8 mouse cellular contexts compared by ENCODE assay signal in genomic region chr2:13574801-13575150, GRCm38 (mm10). TPM values are rescaled to one million over a fixed set of nuclear protein-coding genes. Genes with fewer than 3 reads are reported as not detected.
DNase-seq lines count a peak whose midpoint lies in the region; ATAC-seq and TF ChIP-seq lines count a peak whose summit lies in the region.

No protein-coding gene starts in this region.

- H3K79me2 ChIP-seq in C2C12 (ENCODE audit: control insufficient read depth, insufficient read depth): peaks cover 66% of the 10 kb centered on the region

- intact Hi-C loops in heart, postnatal 36 days (cut with DNase I): loop anchor here (1.0 to 5.0 kb wide), 4 partner anchors 30 to 282 kb away; partner anchors contain the start of gene Trdmt1

- peak overlapping the region; percentile 97 for H3K4me3 ChIP-seq in C2C12 (ENCODE audit: insufficient read depth, poor library complexity, severe bottlenecking)
- peak overlapping the region; percentile 94 for H3K4me3 ChIP-seq in forebrain, embryonic 11.5 days (ENCODE audit: low read depth, low read length)
- peak overlapping the region; percentile 63 for H3K4me3 ChIP-seq in liver, embryonic 11.5 days (ENCODE audit: low read depth, low read length)
- peak overlapping the region; percentile 55 for H3K4me3 ChIP-seq in midbrain, postnatal 0 days (ENCODE audit: low read depth, low read length)

- WGBS in forebrain, embryonic 11.5 days: under 1% methylated on average over 21 of the region's 21 CpGs
- under 1% methylated on average over 21 of the region's 21 CpGs for WGBS in liver, embryonic 11.5 days
- 0% methylated on average over 21 of the region's 21 CpGs for WGBS in midbrain, postnatal 0 days

- peaks cover 15% of the 10 kb centered on the region; the same call in 1 of the 2 replicates for H3K4me1 ChIP-seq in forebrain, embryonic 11.5 days (replicated peaks; ENCODE audit: control insufficient read depth, insufficient read depth, low read length)
- H3K4me1 ChIP-seq in liver, embryonic 11.5 days (replicated peaks; ENCODE audit: control insufficient read depth, insufficient read depth, low read length): peaks cover 26% of the 10 kb centered on the region
- 0 out of 2 replicates have a peak, but pooled peaks cover 7% of the 10 kb centered on the region for H3K4me1 ChIP-seq in midbrain, postnatal 0 days (ENCODE audit: insufficient read depth, low read length)

- no peaks in the 10 kb centered on the region for H3K27me3 ChIP-seq in C2C12 (ENCODE audit: control insufficient read depth, insufficient read depth, insufficient read length)
- H3K27me3 ChIP-seq in forebrain, embryonic 11.5 days (ENCODE audit: control insufficient read depth, insufficient read depth, low read length): no peaks in the 10 kb centered on the region
- peaks cover 17% of the 10 kb centered on the region for H3K27me3 ChIP-seq in liver, embryonic 11.5 days (replicated peaks; ENCODE audit: control insufficient read depth, insufficient read depth, low read length)
- no peaks in the 10 kb centered on the region for H3K27me3 ChIP-seq in midbrain, postnatal 0 days (ENCODE audit: insufficient read depth, low read length)

- peaks cover 55% of the 10 kb centered on the region for H3K36me3 ChIP-seq in C2C12 (ENCODE audit: control insufficient read depth, insufficient read depth)
- peaks cover 15% of the 10 kb centered on the region for H3K36me3 ChIP-seq in forebrain, embryonic 11.5 days (ENCODE audit: control insufficient read depth, insufficient read depth, low read length)
- H3K36me3 ChIP-seq in liver, embryonic 11.5 days (ENCODE audit: control insufficient read depth, insufficient read depth, low read length): peaks cover 10% of the 10 kb centered on the region; the same call in 1 of the 2 replicates
- no peaks in the 10 kb centered on the region for H3K36me3 ChIP-seq in midbrain, postnatal 0 days (ENCODE audit: insufficient read depth, low read length)

- DNase-seq in MEL-GATA-1-ER (ENCODE audit: extremely low read depth, low read depth): peak; percentile 44
- DNase-seq in forebrain, embryonic 11.5 days (ENCODE audit: low spot score): peak; percentile 77
- peak; percentile 50 to 67 for DNase-seq in heart, postnatal 36 days
- DNase-seq in liver, embryonic 11.5 days (ENCODE audit: low spot score): peak; percentile 62
- DNase-seq in midbrain, postnatal 0 days (ENCODE audit: low spot score): no peak
- DNase-seq in thymus, postnatal 10 days (ENCODE audit: low spot score in 2 of 2): peak; percentile 56 to 57
- no peak for DNase-seq in layer of hippocampus, postnatal 36 days

- no peaks in the 10 kb centered on the region for H3K9me3 ChIP-seq in forebrain, embryonic 11.5 days (ENCODE audit: control insufficient read depth, low read length)
- H3K9me3 ChIP-seq in liver, embryonic 11.5 days (ENCODE audit: control insufficient read depth, low read length): no peaks in the 10 kb centered on the region
- no peaks in the 10 kb centered on the region for H3K9me3 ChIP-seq in midbrain, postnatal 0 days (ENCODE audit: low read length)

- H3K4me2 ChIP-seq in forebrain, embryonic 11.5 days (ENCODE audit: low read depth, low read length, severe bottlenecking): peak overlapping the region; percentile 68
- H3K4me2 ChIP-seq in liver, embryonic 11.5 days: peak overlapping the region; percentile 85
- H3K4me2 ChIP-seq in midbrain, postnatal 0 days (ENCODE audit: low read depth, low read length, poor library complexity, severe bottlenecking): peak overlapping the region; percentile 88

- H3K27ac ChIP-seq in forebrain, embryonic 11.5 days (ENCODE audit: low read depth, low read length): peak overlapping the region; percentile 98
- H3K27ac ChIP-seq in liver, embryonic 11.5 days (ENCODE audit: low read depth, low read length): no peak overlapping the region
- peak overlapping the region; percentile 64; the same call in 1 of the 2 replicates for H3K27ac ChIP-seq in midbrain, postnatal 0 days (ENCODE audit: low read depth, low read length)

- ATAC-seq in forebrain, embryonic 11.5 days (replicated peaks; ENCODE audit: low FRiP score): no peak
- ATAC-seq in liver, embryonic 11.5 days (replicated peaks; ENCODE audit: low FRiP score): peak; percentile 66
- ATAC-seq in midbrain, postnatal 0 days (ENCODE audit: low FRiP score): 0 out of 2 replicates have a peak, but pooled peaks have one; percentile 12

- H3ac ChIP-seq in C2C12 (ENCODE audit: control insufficient read depth, insufficient read length, low read depth): peak overlapping the region; percentile 72

- H3K9ac ChIP-seq in forebrain, embryonic 11.5 days (ENCODE audit: low read length): peak overlapping the region; percentile 95
- H3K9ac ChIP-seq in liver, embryonic 11.5 days (ENCODE audit: low read depth, low read length): peak overlapping the region; percentile 75
- peak overlapping the region; percentile 59 for H3K9ac ChIP-seq in midbrain, postnatal 0 days (replicated peaks; ENCODE audit: low read length, poor library complexity, severe bottlenecking)

- H3K79me3 ChIP-seq in C2C12 (ENCODE audit: low read depth): peaks cover 55% of the 10 kb centered on the region

- no peak for TF ChIP-seq CTCF in C2C12 (IDR thresholded peaks at IDR 0.05; ENCODE audit: control insufficient read depth, insufficient read depth, insufficient read length)
- TF ChIP-seq CTCF in midbrain, postnatal 0 days (IDR thresholded peaks at IDR 0.05): no peak

TF ChIP-seq in C2C12, 6 proteins besides CTCF, POLR2A, EP300 and RAD21:
- TF ChIP-seq MAX (IDR thresholded peaks at IDR 0.05): peak; percentile 11
- no peak for TF ChIP-seq MYOD1 (IDR thresholded peaks at IDR 0.05; ENCODE audit: control insufficient read depth, insufficient read length, low read depth)

RNA-seq across cellular contexts. Expression of gene Vim, which starts 1.0 kb away (rescaled TPM):
- 6,934 TPM for polyA plus RNA-seq in C2C12 (2012; fragmentation: generic; extraction: Trizol)
- 1,259 and 1,264 TPM in 2 replicates for polyA plus RNA-seq in forebrain, embryonic 11.5 days (2014; fragmentation: Nextera tagmentation; extraction: Ambion mirVana)
- total RNA-seq in heart, postnatal 36 days (2021): 100 to 1,000 TPM; 352 to 374 TPM
- polyA plus RNA-seq in liver, embryonic 11.5 days (2014; fragmentation: Nextera tagmentation; extraction: Ambion mirVana): 222 and 235 TPM in 2 replicates
- total RNA-seq in midbrain, postnatal 0 days (2014; rRNA removed): 432 and 554 TPM in 2 replicates
- polyA plus RNA-seq in midbrain, postnatal 0 days (2015; fragmentation: Nextera tagmentation; extraction: Ambion mirVana): 223 and 244 TPM in 2 replicates
- total RNA-seq in layer of hippocampus, postnatal 36 days (2021): 10 to 100 TPM; 50.9 to 65.9 TPM

RNA-seq across cellular contexts. Expression of gene Trdmt1, which starts 30.3 kb away (rescaled TPM):
- 3.5 TPM for polyA plus RNA-seq in C2C12 (2012; fragmentation: generic; extraction: Trizol)
- polyA plus RNA-seq in forebrain, embryonic 11.5 days (2014; fragmentation: Nextera tagmentation; extraction: Ambion mirVana): 9.4 and 9.5 TPM in 2 replicates
- total RNA-seq in heart, postnatal 36 days (2021): 1 to 10 TPM; 6.5 to 8.0 TPM
- 10.2 and 13.4 TPM in 2 replicates for polyA plus RNA-seq in liver, embryonic 11.5 days (2014; fragmentation: Nextera tagmentation; extraction: Ambion mirVana)
- total RNA-seq in midbrain, postnatal 0 days (2014; rRNA removed): 6.6 and 8.1 TPM in 2 replicates
- polyA plus RNA-seq in midbrain, postnatal 0 days (2015; fragmentation: Nextera tagmentation; extraction: Ambion mirVana): 5.8 and 7.3 TPM in 2 replicates
- total RNA-seq in layer of hippocampus, postnatal 36 days (2021): 1 to 10 TPM; 4.8 to 6.2 TPM

Comparison
In these comparisons a context has a peak if more than half of its experiments do, and no peak if none do; other contexts are left out.
1. DNase-seq: peak in MEL-GATA-1-ER (single experiment), forebrain, embryonic 11.5 days (single experiment), heart, postnatal 36 days (2 of 2), liver, embryonic 11.5 days (single experiment) and thymus, postnatal 10 days (2 of 2); none in midbrain, postnatal 0 days (single experiment) and layer of hippocampus, postnatal 36 days (0 of 2).
2. Peak in every context shown above with its lines, with median percentiles within 50 percentile points of each other: H3K4me3 ChIP-seq, H3K4me2 ChIP-seq and H3K9ac ChIP-seq.